ENCODE assay signal across 17 mouse cellular contexts in genomic region chr4:98157921-98158320, GRCm38 (mm10).
"Had no signal": no experiment of that assay in that cellular context is flagged by ENCODE, and none has a peak within 500 bp of the region (broad histone marks: within the 10 kb centered on the region; RNA-seq: fewer than 3 reads in every experiment).

No protein-coding gene starts in this region.

- H3K4me3 ChIP-seq: layer of hippocampus, adult 2 months; liver, embryonic 13.5 days; megakaryocyte, embryonic 14.5 days; midbrain, embryonic 10.5 days; midbrain, embryonic 13.5 days; myocyte; neural tube, embryonic 13.5 days had no signal

- H3K36me3 ChIP-seq: liver, embryonic 13.5 days; midbrain, embryonic 10.5 days; midbrain, embryonic 13.5 days; neural tube, embryonic 13.5 days had no signal

- ATAC-seq: midbrain, embryonic 13.5 days; midbrain, embryonic 16.5 days had no signal

- H3K27me3 ChIP-seq: liver, embryonic 13.5 days; megakaryocyte, embryonic 14.5 days; midbrain, embryonic 13.5 days; neural tube, embryonic 13.5 days had no signal

- DNase-seq: kidney, adult 9 months; kidney, postnatal 25 days; layer of hippocampus, adult 9-11 months; liver, embryonic 13.5 days; lung, adult 2 months; retina, postnatal 1 day; right cerebral cortex, postnatal 25 days; thymus, adult 18-20 months; thymus, postnatal 36 days had no signal

- H3K4me2 ChIP-seq: liver, embryonic 13.5 days; midbrain, embryonic 13.5 days; neural tube, embryonic 13.5 days had no signal

- H3K27ac ChIP-seq: kidney, postnatal 0 days; layer of hippocampus, adult 2 months; liver, embryonic 13.5 days; midbrain, embryonic 10.5 days; midbrain, embryonic 13.5 days; neural tube, embryonic 13.5 days had no signal

- H3K9me3 ChIP-seq: liver, embryonic 13.5 days; midbrain, embryonic 10.5 days; midbrain, embryonic 13.5 days; neural tube, embryonic 13.5 days had no signal

- H3K9ac ChIP-seq: liver, embryonic 13.5 days; midbrain, embryonic 13.5 days; neural tube, embryonic 13.5 days had no signal

- H3K4me1 ChIP-seq: liver, embryonic 13.5 days; megakaryocyte, embryonic 14.5 days; midbrain, embryonic 10.5 days; midbrain, embryonic 13.5 days; neural tube, embryonic 13.5 days had no signal
